Mouse (Mus musculus): ENCODE measurements around the gene Psenen. TPM values are rescaled to one million over a fixed set of nuclear protein-coding genes. Genes with fewer than 3 reads are reported as not detected.

The Psenen gene
- polyA plus RNA-seq, 1 experiment from 2014 or later: 114 TPM

DNA sequence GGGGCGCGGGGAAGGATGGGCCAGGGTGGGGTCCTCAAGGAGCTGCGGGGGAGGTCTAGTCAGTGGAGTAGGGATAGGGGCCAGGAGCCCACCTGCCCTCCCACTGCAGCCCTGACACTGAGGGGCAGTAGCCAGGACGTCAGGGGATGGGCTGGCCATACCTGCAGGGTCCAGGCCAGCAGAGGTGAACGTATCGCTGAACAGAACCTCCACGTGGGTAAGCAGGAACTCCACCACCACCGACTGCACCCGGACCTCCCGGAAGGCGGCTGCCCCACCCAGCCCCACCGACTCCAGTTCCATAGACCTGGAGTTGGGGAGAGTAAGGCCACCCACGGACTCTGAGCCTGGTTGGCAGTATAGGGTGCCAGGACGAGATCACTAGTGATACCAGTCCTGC is 36.4 kb downstream of the Psenen start:
- no peaks in the 10 kb centered on the region for H3K9me3 ChIP-seq
- no peak overlapping the region for H3K27ac ChIP-seq (replicated peaks)
- no peak for ATAC-seq (ENCODE audit: extremely low read depth, insufficient number of reproducible peaks, low FRiP score, low TSS enrichment)
- H3K27me3 ChIP-seq (replicated peaks): peaks cover 12% of the 10 kb centered on the region
- WGBS: 82% methylated on average over 14 of the region's 14 CpGs
- no peak overlapping the region for H3K4me2 ChIP-seq
- peaks cover 18% of the 10 kb centered on the region for H3K4me1 ChIP-seq
- H3K9ac ChIP-seq: peak overlapping the region; percentile 52; the same call in 1 of the 2 replicates
- no peak overlapping the region for H3K4me3 ChIP-seq
- peaks cover 90% of the 10 kb centered on the region for H3K36me3 ChIP-seq

DNA sequence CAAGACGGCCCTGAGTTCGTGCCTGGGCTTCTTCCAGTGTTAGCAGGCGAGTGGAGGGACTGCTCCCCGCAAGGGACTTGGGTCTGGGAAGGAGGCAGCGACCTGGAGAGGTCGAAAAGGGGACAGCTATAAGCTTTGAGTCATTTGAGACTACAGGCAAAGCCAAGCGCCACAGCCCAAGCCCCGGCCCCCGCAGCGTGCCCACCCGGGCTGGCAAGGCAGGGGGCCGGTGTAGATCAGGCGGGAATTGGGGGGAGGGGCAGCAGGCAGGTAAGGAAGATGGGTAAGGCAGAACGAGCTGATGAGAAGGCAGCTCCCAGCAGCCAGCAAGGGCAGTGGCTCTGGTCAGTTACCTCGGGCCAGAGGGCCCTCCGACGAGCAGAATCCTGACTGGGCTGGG is 37.0 kb downstream of the Psenen start:
- Histone ChIP-seq H3K36me3 (peaks cover 84% of the 10 kb centered on the region), H3K4me1 (peaks cover 12% of the 10 kb centered on the region), H3K4me2 (peak overlapping the region; percentile 25), H3K9ac (peak overlapping the region; percentile 52; the same call in 1 of the 2 replicates), H3K27ac (replicated peaks) (no peak overlapping the region), H3K27me3 (replicated peaks) (peaks cover 12% of the 10 kb centered on the region), H3K4me3 (0 out of 2 replicates have a peak overlapping the region, but pooled peaks have one; percentile 3), H3K9me3 (no peaks in the 10 kb centered on the region)
- no peak for ATAC-seq (ENCODE audit: extremely low read depth, insufficient number of reproducible peaks, low FRiP score, low TSS enrichment)
- 26% methylated on average over 17 of the region's 17 CpGs for WGBS

DNA sequence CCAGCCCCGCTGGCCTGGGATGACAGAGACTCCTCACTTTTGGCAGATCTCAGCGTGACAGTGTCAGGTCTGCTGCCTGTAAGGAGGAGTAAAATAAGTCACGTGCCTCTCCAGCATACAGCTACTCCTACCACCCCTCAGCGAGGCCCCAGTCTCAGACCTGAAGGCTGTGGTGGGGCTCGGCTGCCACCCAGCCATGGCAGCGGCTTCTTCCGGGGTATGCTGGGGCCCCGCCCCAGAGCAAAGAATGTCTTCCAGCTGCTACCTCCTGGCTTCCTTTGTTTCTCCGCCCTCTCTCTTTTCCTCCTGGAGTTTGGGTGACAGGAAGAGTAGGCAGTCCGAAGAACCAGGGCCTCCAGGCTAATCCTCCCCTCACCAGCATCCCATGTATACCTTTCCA is 37.5 kb downstream of the Psenen start:
- no peak for ATAC-seq (ENCODE audit: extremely low read depth, insufficient number of reproducible peaks, low FRiP score, low TSS enrichment)
- H3K9ac ChIP-seq: peak overlapping the region; percentile 52; the same call in 1 of the 2 replicates
- peaks cover 10% of the 10 kb centered on the region for H3K4me1 ChIP-seq
- 36% methylated on average over 10 of the region's 10 CpGs for WGBS
- H3K9me3 ChIP-seq: no peaks in the 10 kb centered on the region
- H3K36me3 ChIP-seq: peaks cover 80% of the 10 kb centered on the region
- no peak overlapping the region for H3K27ac ChIP-seq (replicated peaks)
- H3K4me2 ChIP-seq: peak overlapping the region; percentile 25
- peaks cover 12% of the 10 kb centered on the region for H3K27me3 ChIP-seq (replicated peaks)
- 0 out of 2 replicates have a peak overlapping the region, but pooled peaks have one; percentile 3 for H3K4me3 ChIP-seq

DNA sequence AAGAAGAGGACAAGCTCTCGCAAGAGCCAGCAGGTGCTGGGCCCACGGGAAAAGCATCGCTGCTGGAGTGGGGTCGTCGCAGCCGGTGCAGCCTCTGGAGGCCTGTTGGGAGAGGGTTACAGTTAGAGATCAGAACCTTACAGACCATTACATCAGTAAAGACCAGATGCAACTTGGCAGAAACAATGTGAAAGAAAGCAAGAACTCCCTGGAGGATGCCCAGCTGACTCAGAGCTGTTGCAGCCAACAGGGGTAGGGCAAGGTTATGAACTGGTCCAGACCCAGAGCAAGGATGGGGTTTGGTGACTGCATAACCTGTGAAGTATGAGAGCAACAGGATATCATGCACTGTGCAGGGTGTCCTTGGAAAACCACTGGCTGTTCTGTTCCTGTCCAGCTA is 38.9 kb downstream of the Psenen start:
- H3K36me3 ChIP-seq: peaks cover 65% of the 10 kb centered on the region
- H3K9ac ChIP-seq: no peak overlapping the region
- 85% methylated on average over 6 of the region's 6 CpGs for WGBS
- peaks cover 10% of the 10 kb centered on the region for H3K4me1 ChIP-seq
- ATAC-seq (ENCODE audit: extremely low read depth, insufficient number of reproducible peaks, low FRiP score, low TSS enrichment): no peak
- no peak overlapping the region for H3K4me3 ChIP-seq
- no peaks in the 10 kb centered on the region for H3K9me3 ChIP-seq
- H3K4me2 ChIP-seq: no peak overlapping the region
- peaks cover 13% of the 10 kb centered on the region for H3K27me3 ChIP-seq (replicated peaks)
- H3K27ac ChIP-seq (replicated peaks): no peak overlapping the region

DNA sequence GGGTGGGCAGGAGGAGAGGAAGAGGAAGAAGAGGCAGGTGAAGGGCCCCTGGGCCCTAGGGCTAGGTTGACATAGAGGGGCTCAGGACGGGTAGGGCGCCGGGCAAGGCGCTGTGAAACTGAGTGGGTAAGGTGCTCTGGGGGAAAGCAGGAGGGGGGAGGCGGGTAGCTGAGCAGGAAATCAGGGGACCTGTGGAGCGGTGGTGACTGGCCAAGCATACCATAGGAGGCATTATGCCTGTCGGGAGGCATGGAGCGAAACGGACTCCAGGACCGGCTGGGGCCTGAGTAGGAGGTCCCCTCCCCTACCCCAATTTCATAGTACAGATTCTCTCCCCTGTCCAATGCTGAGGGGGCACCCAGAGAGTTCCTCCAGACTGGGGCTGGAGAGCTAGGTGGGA is 40.6 kb downstream of the Psenen start:
- H3K27me3 ChIP-seq (replicated peaks): peaks cover 23% of the 10 kb centered on the region
- no peak overlapping the region for H3K4me3 ChIP-seq

DNA sequence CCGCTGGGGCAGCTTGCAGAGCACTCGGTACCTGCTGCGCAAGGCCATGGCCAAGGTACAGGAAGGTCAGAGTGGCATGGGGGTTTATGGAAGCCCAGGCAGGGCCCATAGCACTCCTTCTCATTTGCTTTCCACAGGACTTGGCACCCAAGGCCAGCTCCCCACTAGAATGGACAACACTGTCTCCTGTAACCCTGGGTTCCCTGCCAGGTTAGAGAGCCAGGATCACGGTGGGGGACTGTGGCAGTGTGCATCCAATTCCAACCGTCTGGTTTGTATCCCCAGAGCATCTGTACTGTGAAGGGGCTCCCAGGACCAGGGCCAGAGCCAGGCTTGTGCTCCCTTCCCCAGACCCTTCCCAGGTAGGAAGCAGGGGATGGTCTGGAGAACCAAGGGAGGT is 42.6 kb downstream of the Psenen start:
- no peak overlapping the region for H3K27ac ChIP-seq (replicated peaks)
- H3K4me2 ChIP-seq: no peak overlapping the region
- peaks cover 29% of the 10 kb centered on the region for H3K36me3 ChIP-seq
- H3K4me1 ChIP-seq: peaks cover 2% of the 10 kb centered on the region; the same call in 1 of the 2 replicates
- H3K4me3 ChIP-seq: no peak overlapping the region
- WGBS: 78% methylated on average over 5 of the region's 5 CpGs
- H3K9me3 ChIP-seq: no peaks in the 10 kb centered on the region
- H3K27me3 ChIP-seq (replicated peaks): peaks cover 16% of the 10 kb centered on the region
- no peak overlapping the region for H3K9ac ChIP-seq
- no peak for ATAC-seq (ENCODE audit: extremely low read depth, insufficient number of reproducible peaks, low FRiP score, low TSS enrichment)

More for the DNA sequence above, 40.6 kb downstream of the Psenen start:
- 78% methylated on average over 10 of the region's 10 CpGs for WGBS
- Histone ChIP-seq H3K9me3 (no peaks in the 10 kb centered on the region), H3K9ac (no peak overlapping the region; the same call in 1 of the 2 replicates), H3K4me1 (peaks cover 10% of the 10 kb centered on the region), H3K4me2 (no peak overlapping the region), H3K27ac (replicated peaks) (no peak overlapping the region), H3K36me3 (peaks cover 49% of the 10 kb centered on the region)
- ATAC-seq (ENCODE audit: extremely low read depth, insufficient number of reproducible peaks, low FRiP score, low TSS enrichment): no peak

DNA sequence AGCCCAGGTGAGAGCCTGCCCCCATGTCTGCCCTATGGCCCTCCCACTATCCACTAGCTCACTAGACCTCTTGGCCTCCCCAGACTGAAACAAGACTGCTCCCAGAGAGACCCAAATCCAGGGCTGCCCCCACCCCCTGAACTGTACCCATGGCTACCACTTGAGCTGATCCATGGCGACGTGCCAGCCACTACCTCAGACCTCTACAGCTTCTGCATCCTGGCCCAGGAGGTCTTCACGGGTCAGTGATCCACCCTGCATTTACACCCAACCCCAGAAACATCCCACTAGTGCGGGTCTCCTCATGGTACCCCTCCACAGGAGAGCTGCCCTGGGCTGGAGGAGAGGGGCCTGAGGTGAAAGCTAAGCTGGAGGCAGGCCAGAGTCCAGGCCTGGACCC is 43.0 kb downstream of the Psenen start:
- no peak overlapping the region for H3K4me2 ChIP-seq
- peaks cover 24% of the 10 kb centered on the region for H3K36me3 ChIP-seq
- ATAC-seq (ENCODE audit: extremely low read depth, insufficient number of reproducible peaks, low FRiP score, low TSS enrichment): no peak
- H3K27me3 ChIP-seq (replicated peaks): peaks cover 21% of the 10 kb centered on the region
- H3K9ac ChIP-seq: no peak overlapping the region
- no peak overlapping the region for H3K4me3 ChIP-seq
- WGBS: 67% methylated on average over 4 of the region's 4 CpGs
- H3K4me1 ChIP-seq: no peaks in the 10 kb centered on the region
- no peak overlapping the region for H3K27ac ChIP-seq (replicated peaks)
- no peaks in the 10 kb centered on the region for H3K9me3 ChIP-seq

DNA sequence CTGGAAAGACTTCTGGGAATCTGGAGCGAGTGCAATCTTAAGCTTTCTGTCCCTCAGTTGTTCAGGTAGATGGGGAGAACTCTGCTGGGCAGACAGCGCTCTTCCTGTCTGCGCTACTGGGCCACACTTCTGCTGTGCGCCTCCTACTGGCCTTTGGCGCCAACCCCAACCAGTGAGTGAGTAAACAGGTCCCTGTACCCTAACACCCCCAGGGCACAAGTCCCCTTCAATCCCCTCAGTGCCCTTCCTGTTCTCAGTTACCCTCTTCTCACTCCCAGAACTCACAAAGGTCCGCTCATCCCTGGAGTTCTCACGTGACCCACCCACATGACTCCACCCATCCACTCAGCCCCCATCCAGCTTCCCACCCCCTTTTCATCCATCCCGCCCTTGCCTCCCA is 45.1 kb downstream of the Psenen start:
- H3K4me1 ChIP-seq: no peaks in the 10 kb centered on the region
- H3K9ac ChIP-seq: no peak overlapping the region
- 28% methylated on average over 8 of the region's 8 CpGs for WGBS
- H3K4me2 ChIP-seq: no peak overlapping the region
- H3K4me3 ChIP-seq: no peak overlapping the region
- H3K27me3 ChIP-seq (replicated peaks): peaks cover 25% of the 10 kb centered on the region
- H3K9me3 ChIP-seq: no peaks in the 10 kb centered on the region
- H3K36me3 ChIP-seq: peaks cover 6% of the 10 kb centered on the region
- no peak overlapping the region for H3K27ac ChIP-seq (replicated peaks)
- ATAC-seq (ENCODE audit: extremely low read depth, insufficient number of reproducible peaks, low FRiP score, low TSS enrichment): no peak

DNA sequence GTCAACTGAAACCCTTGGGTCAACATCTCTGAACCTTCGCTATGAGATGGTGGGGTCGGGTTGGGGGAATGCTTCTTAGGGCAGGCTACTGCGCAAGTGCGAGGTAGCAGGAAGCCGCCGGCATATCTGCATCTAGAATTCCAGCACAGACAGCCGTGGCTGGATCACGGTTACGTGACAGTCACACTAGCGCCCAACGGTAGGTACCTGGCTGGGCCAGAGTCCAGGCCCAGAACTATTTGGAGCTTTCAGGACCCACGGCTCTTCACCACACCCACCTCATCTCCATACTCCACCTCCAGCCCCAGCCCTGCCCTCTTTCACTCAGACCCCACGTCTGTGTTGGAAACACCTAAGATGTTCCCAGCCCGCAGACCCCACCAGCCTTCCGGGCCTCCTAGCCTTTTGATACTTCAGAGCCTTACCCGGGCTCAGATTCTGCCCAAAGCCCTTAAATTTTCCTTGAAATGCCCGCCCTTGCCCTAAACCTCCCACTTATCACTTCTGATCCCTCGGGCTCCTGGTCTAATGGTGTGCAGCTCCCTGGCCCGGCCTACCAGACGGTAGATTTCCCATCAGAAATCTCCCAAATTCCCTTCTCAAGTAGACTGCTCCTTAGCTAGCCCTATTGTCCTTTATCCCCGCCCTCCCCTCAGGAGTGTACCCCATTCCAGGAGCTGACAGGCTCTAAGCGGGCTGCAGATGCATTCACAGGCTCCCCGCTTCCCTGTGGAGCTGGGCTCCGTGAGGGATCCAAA is 48.2 kb downstream of the Psenen start:
- Histone ChIP-seq H3K36me3 (no peaks in the 10 kb centered on the region), H3K4me1 (no peaks in the 10 kb centered on the region), H3K27ac (replicated peaks) (no peak overlapping the region), H3K4me3 (no peak overlapping the region), H3K9ac (no peak overlapping the region), H3K27me3 (replicated peaks) (peaks cover 28% of the 10 kb centered on the region; the same call in 1 of the 2 replicates), H3K9me3 (no peaks in the 10 kb centered on the region), H3K4me2 (peak overlapping the region; percentile 22; the same call in 1 of the 2 replicates)
- 43% methylated on average over 24 of the region's 24 CpGs for WGBS
- no peak for ATAC-seq (ENCODE audit: extremely low read depth, insufficient number of reproducible peaks, low FRiP score, low TSS enrichment)

Small RNA genes within 50 kb of the gene (microRNA-seq; reads per million reads assigned to microRNA genes)
- gene Gm38670 (2.0 reads per million, percentile 3 among the genes with 10 or more reads in this experiment), gene Mir3569 (not detected)

Other genes starting within 250 kb of the Psenen start
- gene Syne4, start 248.8 kb downstream of the Psenen start, polyA plus RNA-seq (2015; fragmentation: Nextera tagmentation; extraction: Ambion mirVana): 18.3 and 20.2 TPM in 2 replicates
- gene E130208F15Rik, start 241.9 kb downstream of the Psenen start, polyA plus RNA-seq (2015; fragmentation: Nextera tagmentation; extraction: Ambion mirVana): 2.5 and 3.3 TPM in 2 replicates
- 14.6 and 15.1 TPM in 2 replicates for gene Sdhaf1, start 239.7 kb downstream of the Psenen start, polyA plus RNA-seq (2015; fragmentation: Nextera tagmentation; extraction: Ambion mirVana)
- 1.9 TPM in 2 replicates for gene Lrfn3, start 200.9 kb downstream of the Psenen start, polyA plus RNA-seq (2015; fragmentation: Nextera tagmentation; extraction: Ambion mirVana)
- 27.8 and 28.7 TPM in 2 replicates for gene Tyrobp, start 149.9 kb downstream of the Psenen start, polyA plus RNA-seq (2015; fragmentation: Nextera tagmentation; extraction: Ambion mirVana)
- gene Hcst, start 143.8 kb downstream of the Psenen start, polyA plus RNA-seq (2015; fragmentation: Nextera tagmentation; extraction: Ambion mirVana): 0.66 and 0.90 TPM in 2 replicates
- gene Nfkbid, start 141.9 kb downstream of the Psenen start, polyA plus RNA-seq (2015; fragmentation: Nextera tagmentation; extraction: Ambion mirVana): 1.2 and 1.4 TPM in 2 replicates
- 26.8 and 29.5 TPM in 2 replicates for gene Aplp1, start 118.1 kb downstream of the Psenen start, polyA plus RNA-seq (2015; fragmentation: Nextera tagmentation; extraction: Ambion mirVana)
- 0.45 and 0.49 TPM in 2 replicates for gene Kirrel2, start 105.9 kb downstream of the Psenen start, polyA plus RNA-seq (2015; fragmentation: Nextera tagmentation; extraction: Ambion mirVana)
- gene Nphs1, start 105.3 kb downstream of the Psenen start, polyA plus RNA-seq (2015; fragmentation: Nextera tagmentation; extraction: Ambion mirVana): 0.12 TPM in 1 of 2 replicates, not detected in the other
- 0.13 and 1.0 TPM in 2 replicates for gene Prodh2, start 70.0 kb downstream of the Psenen start, polyA plus RNA-seq (2015; fragmentation: Nextera tagmentation; extraction: Ambion mirVana)
- gene Arhgap33, start 28.6 kb downstream of the Psenen start, polyA plus RNA-seq (2015; fragmentation: Nextera tagmentation; extraction: Ambion mirVana): 8.0 and 9.3 TPM in 2 replicates
- gene Hspb6, start 11.4 kb downstream of the Psenen start, polyA plus RNA-seq (2015; fragmentation: Nextera tagmentation; extraction: Ambion mirVana): 76.6 and 86.4 TPM in 2 replicates
- gene Proser3, start 11.3 kb downstream of the Psenen start, polyA plus RNA-seq (2015; fragmentation: Nextera tagmentation; extraction: Ambion mirVana): 8.7 and 9.6 TPM in 2 replicates
- gene Lin37, start 3.8 kb downstream of the Psenen start, polyA plus RNA-seq (2015; fragmentation: Nextera tagmentation; extraction: Ambion mirVana): 31.0 and 36.9 TPM in 2 replicates
- 85.6 and 92.3 TPM in 2 replicates for gene U2af1l4, start 326 bp downstream of the Psenen start, polyA plus RNA-seq (2015; fragmentation: Nextera tagmentation; extraction: Ambion mirVana)
- 7.4 and 8.4 TPM in 2 replicates for gene Gm49396, start 283 bp downstream of the Psenen start, polyA plus RNA-seq (2015; fragmentation: Nextera tagmentation; extraction: Ambion mirVana)
- 3.5 and 3.6 TPM in 2 replicates for gene Igflr1, start 1.8 kb upstream of the Psenen start, polyA plus RNA-seq (2015; fragmentation: Nextera tagmentation; extraction: Ambion mirVana)
- gene Kmt2b, start 25.1 kb upstream of the Psenen start, polyA plus RNA-seq (2015; fragmentation: Nextera tagmentation; extraction: Ambion mirVana): 4.4 and 5.7 TPM in 2 replicates
- 0.13 and 0.19 TPM in 2 replicates for gene Zbtb32, start 35.3 kb upstream of the Psenen start, polyA plus RNA-seq (2015; fragmentation: Nextera tagmentation; extraction: Ambion mirVana)
- gene Upk1a, start 49.2 kb upstream of the Psenen start, polyA plus RNA-seq (2015; fragmentation: Nextera tagmentation; extraction: Ambion mirVana): 0.33 and 0.37 TPM in 2 replicates
- 1,963 and 2,109 TPM in 2 replicates for gene Cox6b1, start 62.5 kb upstream of the Psenen start, polyA plus RNA-seq (2015; fragmentation: Nextera tagmentation; extraction: Ambion mirVana)
- 0.33 and 0.37 TPM in 2 replicates for gene Etv2, start 72.2 kb upstream of the Psenen start, polyA plus RNA-seq (2015; fragmentation: Nextera tagmentation; extraction: Ambion mirVana)
- gene Rbm42, start 86.7 kb upstream of the Psenen start, polyA plus RNA-seq (2015; fragmentation: Nextera tagmentation; extraction: Ambion mirVana): 79.5 and 88.4 TPM in 2 replicates
- 30.1 and 32.3 TPM in 2 replicates for gene Haus5, start 101.4 kb upstream of the Psenen start, polyA plus RNA-seq (2015; fragmentation: Nextera tagmentation; extraction: Ambion mirVana)
- gene Pmis2, start 108.0 kb upstream of the Psenen start, polyA plus RNA-seq (2015; fragmentation: Nextera tagmentation; extraction: Ambion mirVana): not detected in 2 replicates
- 1.9 TPM in 2 replicates for gene 2200002J24Rik, start 135.3 kb upstream of the Psenen start, polyA plus RNA-seq (2015; fragmentation: Nextera tagmentation; extraction: Ambion mirVana)
- gene Atp4a, start 148.6 kb upstream of the Psenen start, polyA plus RNA-seq (2015; fragmentation: Nextera tagmentation; extraction: Ambion mirVana): 0.46 and 1.0 TPM in 2 replicates
- gene Tmem147, start 165.9 kb upstream of the Psenen start, polyA plus RNA-seq (2015; fragmentation: Nextera tagmentation; extraction: Ambion mirVana): 165 and 182 TPM in 2 replicates
- gene Gapdhs, start 180.1 kb upstream of the Psenen start, polyA plus RNA-seq (2015; fragmentation: Nextera tagmentation; extraction: Ambion mirVana): 0.20 and 0.64 TPM in 2 replicates
- gene Sbsn, start 187.8 kb upstream of the Psenen start, polyA plus RNA-seq (2015; fragmentation: Nextera tagmentation; extraction: Ambion mirVana): 0.47 and 0.68 TPM in 2 replicates
- gene Dmkn, start 200.1 kb upstream of the Psenen start, polyA plus RNA-seq (2015; fragmentation: Nextera tagmentation; extraction: Ambion mirVana): 0.71 and 1.2 TPM in 2 replicates
- 0.41 and 0.53 TPM in 2 replicates for gene Krtdap, start 224.3 kb upstream of the Psenen start, polyA plus RNA-seq (2015; fragmentation: Nextera tagmentation; extraction: Ambion mirVana)

Measured in heart, embryonic 13.5 days (tissue).